Mouse (Mus musculus) effector memory CD4-positive, alpha-beta T cell, adult 5 months (primary cell): ENCODE results near the gene Vps26b. TPM values are rescaled to one million over a fixed set of nuclear protein-coding genes. Genes with fewer than 3 reads are reported as not detected.

Experiments
- polyA plus RNA-seq: library from polyadenylated mRNA; unstranded; fragments of 100-300 nt; shearing (Covaris generic); gene quantifications from one replicate; pipeline ENCODE4 v1.2.1, GENCODE M21; 2017

Vps26b gene
- polyA plus RNA-seq: 44.8 TPM

GRCm38 (mm10) chr9:27029828-27030762, at the start of gene Vps26b, which contains the start of gene Ncapd3:
Gene Vps26b (minus strand): TSS chr9:27030065.
Gene Ncapd3 (plus strand): TSS chr9:27030175.

GRCm38 (mm10) chr9:26999461-27000395, 30.1 kb downstream of the Vps26b start, which contains the start of the genes Acad8 and Thyn1:
Gene Acad8 (minus strand): TSS chr9:26999566.
Gene Thyn1 (plus strand): TSS chr9:26999710.

Other genes starting within 250 kb of the Vps26b start
- gene Glb1l2, start 223.6 kb downstream of the Vps26b start, polyA plus RNA-seq: not detected
- gene Glb1l3, start 169.2 kb downstream of the Vps26b start, polyA plus RNA-seq: not detected
- 0.30 TPM for gene Gm1110, start 107.0 kb downstream of the Vps26b start, polyA plus RNA-seq
- 19.8 TPM for gene Acad8, start 30.5 kb downstream of the Vps26b start, polyA plus RNA-seq
- gene Thyn1, start 30.4 kb downstream of the Vps26b start, polyA plus RNA-seq: 44.6 TPM
- 30.1 TPM for gene Ncapd3, start 110 bp upstream of the Vps26b start, polyA plus RNA-seq
- not detected for gene Jam3, start 125.4 kb upstream of the Vps26b start, polyA plus RNA-seq